Mouse (Mus musculus): ENCODE data around the gene Celf1.

Celf1 gene

DNA sequence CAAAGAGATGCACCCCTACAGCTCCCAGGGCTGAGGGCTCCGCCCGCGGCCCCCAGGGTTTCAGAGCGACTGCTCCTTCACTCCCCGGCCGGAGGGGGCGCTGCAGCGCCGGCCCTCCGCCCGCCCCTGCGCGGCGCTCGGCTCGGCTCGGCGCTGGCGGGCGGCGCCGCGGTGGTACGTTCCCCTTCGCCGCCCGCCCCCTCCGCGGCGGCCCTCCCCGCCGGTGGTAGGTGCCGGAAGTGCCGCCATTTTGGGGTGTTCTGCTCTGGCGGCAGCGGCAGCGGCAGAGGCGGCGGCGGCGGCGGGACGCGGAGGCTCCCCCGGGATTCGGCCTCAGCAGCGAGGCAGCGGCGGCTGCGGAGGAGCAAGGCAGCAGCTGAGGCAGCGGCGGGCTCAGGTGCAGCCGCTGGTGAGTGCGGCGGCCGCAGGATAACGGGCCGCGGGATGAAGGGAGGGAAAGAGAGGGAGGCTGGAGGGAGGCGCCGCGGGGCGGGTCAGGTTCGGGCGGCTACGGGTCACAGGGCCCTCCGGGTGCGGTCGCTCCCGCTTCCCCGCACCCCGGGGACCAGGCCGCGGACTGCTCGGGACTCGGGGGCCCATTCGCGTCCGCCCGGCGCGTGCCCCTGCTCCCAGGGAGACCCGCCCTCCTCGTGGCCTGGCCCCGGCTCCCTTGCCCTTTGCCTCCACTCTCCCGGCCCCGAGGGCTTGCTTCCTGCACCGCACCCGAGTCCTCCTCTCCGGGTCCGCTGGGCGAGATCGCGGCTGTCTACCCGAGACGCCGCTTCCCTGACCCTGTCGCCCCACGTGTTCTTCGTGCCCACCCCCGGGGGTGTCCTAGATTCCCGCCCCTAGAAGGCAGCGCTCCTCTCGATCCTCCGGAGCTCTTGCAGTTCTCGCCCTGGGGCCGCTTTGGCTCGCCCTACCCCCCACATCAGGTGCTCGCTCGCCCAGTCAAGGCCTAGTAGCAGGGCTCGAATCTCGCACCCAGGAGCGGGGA is at the start of gene Celf1:
Celf1 (plus strand) TSS at position 150 of the 997 bp plus-strand sequence.
- CTCF ChIA-PET: interaction anchor here (0.7 to 1.0 kb wide), 3 partner anchors 9 to 114 kb away, joined by 3 read pairs; no protein-coding TSS in a partner anchor

DNA sequence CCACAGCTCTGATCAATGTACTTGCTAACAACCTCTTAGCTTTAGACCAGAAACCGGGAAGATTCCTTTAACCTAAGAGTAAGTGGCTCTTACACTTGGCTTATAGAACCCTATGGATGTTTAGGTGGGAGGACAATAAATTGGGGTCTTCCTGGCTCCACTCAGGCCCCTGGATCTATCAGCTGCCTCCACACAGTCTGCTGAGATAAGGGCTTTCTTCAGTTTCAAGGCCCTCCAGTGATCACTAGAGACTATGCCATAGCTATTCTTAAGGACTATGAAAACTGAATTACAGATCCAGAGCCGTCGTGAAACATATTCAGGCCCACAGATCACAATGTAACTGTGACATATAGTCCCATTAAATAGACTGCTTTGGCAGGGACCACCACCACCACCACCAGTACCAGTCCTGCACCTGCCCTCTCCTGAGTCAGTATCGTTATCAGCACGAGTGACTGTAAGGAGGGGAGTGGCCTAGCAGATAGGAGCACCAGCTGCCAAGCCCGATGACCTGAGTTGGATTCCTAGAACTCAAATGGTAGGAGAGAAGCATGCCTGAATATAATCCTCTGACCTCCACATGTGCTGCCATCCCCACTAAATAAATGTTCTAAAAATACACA is 46.4 kb upstream of the Celf1 start:
- CTCF ChIA-PET: no interaction called here

DNA sequence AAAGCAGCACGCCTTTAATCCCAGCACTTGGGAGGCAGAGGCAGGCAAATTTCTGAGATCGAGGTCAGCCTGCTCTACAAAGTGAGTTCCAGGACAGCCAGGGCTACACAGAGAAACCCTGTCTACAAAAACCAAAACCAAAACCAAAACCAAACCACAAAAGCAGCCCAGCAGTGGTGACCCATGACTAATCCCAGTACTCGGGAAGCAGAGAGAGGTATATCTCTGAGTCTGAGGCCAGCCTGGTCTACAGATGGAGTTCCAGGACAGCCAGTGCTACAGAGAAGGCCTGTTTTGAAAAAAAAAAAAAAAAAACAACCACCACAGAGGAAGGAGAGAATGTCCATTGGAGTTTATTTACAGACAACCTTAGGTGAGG is 45.9 kb upstream of the Celf1 start:
- CTCF ChIA-PET: interaction anchor here (0.6 kb wide), 1 partner anchor 10 kb away, joined by 3 read pairs; the partner anchor contains the start of genes Kbtbd4 and Ndufs3

DNA sequence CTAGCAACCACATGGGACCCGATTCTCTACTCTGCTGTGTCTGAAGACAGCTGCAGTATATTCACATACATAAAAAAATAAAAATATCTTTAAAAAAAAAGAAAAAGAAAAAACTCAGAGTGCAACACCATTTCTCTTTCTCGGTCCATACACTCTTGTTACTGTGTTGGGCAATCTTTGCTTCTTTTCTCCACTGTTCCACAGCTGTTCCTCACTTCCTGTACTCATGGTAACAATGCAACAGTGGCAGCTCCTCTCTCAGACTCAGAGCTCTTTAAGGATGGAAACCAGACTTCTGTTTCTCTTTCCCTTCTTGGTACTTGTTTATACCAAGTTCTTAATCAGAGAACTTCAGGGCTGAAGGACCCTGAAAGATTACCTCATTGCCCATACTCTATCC is 36.8 kb upstream of the Celf1 start:
- CTCF ChIA-PET: interaction anchor here (0.6 kb wide), 1 partner anchor 40 kb away, joined by 4 read pairs; no protein-coding TSS in a partner anchor

DNA sequence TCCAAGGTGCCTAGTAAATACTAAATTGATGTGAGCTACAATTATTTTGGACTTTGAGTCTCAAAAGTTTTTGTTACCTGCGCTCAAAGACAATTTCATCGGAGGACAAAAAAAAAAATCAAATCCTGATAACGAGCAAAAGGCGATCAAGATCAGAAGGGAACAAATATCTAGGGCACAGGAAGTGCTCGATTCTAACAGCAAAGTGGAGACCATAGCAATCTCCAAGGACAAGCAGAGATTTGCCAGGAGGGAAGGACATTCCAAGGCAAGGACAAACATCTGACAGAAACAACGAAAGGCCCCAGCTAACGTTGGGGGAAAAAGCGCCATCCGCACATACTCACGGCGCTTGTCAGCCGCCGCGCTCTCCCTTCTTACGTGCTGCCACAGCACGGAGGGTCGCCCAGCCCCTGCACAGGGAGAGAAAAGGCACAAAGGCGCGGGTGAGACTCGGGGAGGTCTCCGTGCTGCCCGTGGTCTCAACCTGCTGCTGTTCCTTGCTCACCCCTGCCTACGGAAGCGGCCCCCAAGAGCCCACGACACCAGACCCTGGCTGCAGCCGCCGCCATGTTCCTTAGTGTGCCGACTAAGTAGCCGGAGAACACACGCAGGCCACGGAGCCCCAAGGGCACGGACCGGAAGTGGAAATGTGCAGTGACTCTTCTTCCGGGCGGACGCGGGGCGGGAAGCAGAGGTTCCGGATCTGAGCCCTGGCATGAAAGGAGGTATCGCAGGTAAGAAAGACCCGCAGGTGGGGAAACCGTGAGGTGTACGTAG is 35.9 kb upstream of the Celf1 start, which contains the start of the genes Kbtbd4 and Ndufs3:
Kbtbd4 (plus strand) TSS at position 665 of the 780 bp plus-strand sequence.
Ndufs3 (minus strand) TSS at position 752 of the 780 bp plus-strand sequence.
- CTCF ChIA-PET: interaction anchor here (0.6 kb wide), 2 partner anchors 10 to 39 kb away, joined by 3 to 4 read pairs; no protein-coding TSS in a partner anchor

DNA sequence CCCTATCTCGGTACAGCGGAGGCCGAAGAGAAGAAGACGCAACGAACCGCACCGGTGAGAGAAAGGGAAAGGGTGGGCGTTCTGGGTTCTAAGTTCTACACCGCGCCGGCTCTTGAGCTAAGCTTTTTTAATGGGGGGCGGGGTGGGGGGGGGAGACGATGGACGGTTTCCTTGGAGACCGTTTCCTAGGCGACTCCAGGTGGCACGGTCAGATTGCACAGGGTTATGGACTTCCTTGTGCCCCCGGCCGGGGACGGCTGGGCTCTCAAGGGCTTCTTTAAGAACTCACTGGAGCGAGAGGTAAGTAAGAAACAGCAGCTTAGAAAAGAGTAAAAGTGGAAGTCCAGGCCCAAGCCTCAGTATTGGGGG is 35.3 kb upstream of the Celf1 start:
- CTCF ChIA-PET: interaction anchor here (0.6 kb wide), 1 partner anchor 10 kb away, joined by 3 read pairs; no protein-coding TSS in a partner anchor

DNA sequence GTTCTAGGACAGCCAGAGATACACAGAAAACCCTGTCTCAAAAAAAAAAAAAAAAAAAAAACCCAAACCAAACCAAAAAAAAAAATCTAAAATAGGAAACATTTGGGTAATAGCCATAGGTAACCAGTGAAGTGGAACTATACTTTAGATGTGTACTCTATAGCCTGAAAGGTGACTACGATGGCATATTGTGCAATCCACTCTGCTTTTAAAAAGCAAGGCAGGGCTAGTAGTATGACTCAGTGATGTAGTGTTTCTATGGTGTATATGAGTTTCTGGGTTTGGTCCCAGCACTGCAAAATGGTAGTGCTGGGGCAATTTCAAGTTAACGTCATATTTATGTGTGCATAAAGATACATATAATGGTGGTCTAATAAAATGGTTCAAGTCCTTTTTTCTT is 33.5 kb upstream of the Celf1 start:
- CTCF ChIA-PET: no interaction called here

DNA sequence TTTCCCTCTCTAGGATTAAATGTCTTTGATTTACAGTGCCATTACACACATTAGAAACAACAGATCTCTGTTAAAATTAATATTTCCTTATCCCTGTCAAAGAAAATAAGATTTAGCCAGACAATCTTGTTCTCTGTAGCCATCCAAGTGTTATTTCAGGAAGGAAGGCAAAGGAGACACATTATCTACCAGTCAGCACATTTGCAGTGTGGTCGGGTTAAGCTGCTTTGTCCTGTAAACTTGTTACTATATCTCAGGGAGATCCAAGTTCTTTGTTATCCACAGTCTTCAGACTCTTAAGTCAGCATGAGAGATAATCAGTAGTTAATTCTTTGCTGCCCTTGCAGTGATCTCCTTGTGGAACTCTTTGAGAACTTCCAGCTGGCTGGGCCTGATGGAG is 29.3 kb upstream of the Celf1 start:
- CTCF ChIA-PET: interaction anchor here (1.1 kb wide), 1 partner anchor 44 kb away, joined by 4 read pairs; no protein-coding TSS in a partner anchor

DNA sequence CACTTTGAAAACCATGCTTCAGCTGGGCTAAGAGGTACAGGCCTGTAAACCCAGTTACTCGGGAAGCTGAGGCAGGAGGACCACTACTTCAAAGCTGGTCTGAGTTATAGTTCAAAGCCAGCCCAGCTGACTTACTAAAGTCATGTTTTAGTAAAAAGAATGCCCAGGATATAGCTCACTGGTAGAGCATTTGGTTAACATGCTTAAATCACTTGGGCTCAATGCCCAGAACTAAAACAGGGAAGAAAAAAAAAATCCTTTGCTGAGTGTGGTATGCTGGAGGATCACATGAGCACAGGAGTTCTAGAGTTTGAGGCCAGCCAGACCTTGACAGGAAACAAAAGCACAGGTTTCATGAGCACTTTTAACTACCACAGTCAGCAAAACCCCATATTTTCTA is 28.5 kb upstream of the Celf1 start:
- CTCF ChIA-PET: interaction anchor here (0.6 to 1.1 kb wide), 3 partner anchors 45 to 1897 kb away, joined by 3 to 4 read pairs (median 3); no protein-coding TSS in a partner anchor

DNA sequence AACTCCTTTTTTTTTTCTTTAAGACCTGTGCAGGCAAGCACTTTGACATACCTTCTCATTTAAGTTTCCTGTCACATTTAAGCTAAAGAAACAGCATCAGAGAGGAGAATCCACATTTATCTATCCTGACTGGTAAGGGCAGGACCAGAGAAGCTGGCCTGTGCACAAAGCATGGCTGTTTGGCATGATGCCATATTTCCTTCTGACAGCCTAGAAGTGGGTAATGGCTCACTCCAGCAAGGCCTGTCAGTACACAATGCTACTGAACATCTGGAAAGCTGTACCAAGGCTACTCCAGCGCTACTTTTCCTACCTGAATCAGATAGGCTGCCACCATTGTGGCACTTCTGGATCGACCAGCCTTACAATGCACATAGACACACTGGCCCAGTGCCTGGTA is 26.5 kb upstream of the Celf1 start:
- CTCF ChIA-PET: no interaction called here

DNA sequence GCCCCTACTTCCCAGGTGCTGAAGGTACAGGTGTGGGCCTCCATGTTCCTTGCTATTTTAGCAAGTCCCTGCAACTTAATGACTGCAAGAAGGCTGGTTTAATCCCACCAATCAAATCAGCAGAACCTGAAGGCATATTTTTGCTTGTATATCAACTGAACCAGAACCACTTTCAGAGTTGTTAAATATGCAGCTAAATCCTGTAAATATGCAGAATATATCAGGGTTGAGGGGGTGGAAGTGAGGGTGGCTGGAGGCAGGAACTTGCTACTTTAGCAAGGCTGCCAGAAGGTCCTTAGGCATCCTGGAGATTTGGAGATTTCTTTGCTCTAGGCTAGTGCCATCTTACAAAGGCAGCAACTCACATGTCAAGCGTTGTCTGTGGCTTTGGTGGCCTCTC is 24.7 kb upstream of the Celf1 start:
- CTCF ChIA-PET: no interaction called here

DNA sequence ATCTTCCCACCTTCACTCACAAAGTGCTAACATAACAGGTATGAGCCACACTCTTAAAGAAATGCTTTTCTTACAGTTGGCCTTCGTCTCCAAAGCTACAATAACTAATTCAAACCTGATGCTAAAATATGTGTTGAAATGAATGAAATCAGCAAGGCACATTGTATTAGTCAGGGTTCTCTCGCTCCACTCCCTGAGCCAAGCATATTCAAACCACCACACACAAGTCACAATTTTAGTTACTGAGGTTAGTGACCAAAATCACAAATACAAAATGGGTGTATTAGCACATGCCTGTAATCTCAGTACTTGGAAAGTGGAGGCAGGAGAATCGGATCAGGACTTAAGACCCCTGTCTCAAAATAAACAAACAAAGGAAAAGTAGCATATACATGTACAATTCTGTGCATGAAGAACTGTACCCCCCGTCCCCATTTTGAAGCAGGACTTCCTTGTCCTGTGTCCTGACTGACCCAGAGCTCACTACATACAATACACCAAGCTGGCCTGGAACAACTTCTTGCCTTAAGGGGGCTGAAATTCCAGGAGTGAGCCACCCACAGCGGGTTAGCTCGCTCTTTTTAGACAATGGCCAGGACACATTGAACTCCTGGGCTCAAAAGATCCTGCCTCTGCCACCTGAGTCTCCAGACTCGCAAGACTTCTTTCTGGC is 23.5 kb upstream of the Celf1 start:
- CTCF ChIA-PET: interaction anchor here (0.6 kb wide), 1 partner anchor 30 kb away, joined by 8 read pairs; no protein-coding TSS in a partner anchor

DNA sequence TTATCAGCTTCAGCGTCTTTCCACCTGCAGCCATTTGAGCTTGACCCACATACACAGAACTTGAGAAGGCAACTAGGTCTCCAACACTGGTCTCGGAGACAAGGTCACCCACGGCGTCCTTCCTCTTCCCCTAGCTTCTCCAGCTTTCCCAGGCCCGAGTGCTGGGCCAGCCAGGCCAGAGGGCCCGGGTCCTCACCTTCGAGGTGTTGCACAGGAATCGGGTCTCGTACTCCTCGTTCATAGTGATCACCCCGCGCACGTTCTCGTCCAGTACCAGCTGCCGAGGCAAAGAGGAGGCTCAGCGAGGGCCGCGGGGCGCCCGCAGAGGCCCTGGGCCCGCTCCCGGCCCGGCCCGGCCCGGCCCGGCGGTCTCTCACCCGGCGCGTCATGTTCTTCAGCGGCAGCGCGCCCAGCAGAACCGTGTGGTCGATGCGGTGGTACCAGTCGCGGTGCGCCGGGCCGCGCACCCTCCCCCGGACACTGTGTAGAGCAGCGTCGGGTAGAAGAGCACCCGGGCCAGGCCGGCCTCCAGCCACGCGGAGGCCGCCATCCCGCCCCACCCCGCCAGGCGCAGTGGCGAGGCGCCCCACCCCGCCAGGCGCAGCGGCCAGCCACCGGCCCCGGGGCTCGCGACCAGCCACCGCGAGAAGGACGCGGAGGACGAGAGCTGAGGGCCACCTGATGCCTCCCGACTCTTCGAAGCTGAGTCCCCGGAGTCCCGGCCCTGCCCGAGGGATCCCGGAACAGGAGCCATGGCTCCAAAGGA is 22.8 kb upstream of the Celf1 start:
- CTCF ChIA-PET: interaction anchor here (0.6 kb wide), 1 partner anchor 10 kb away, joined by 4 read pairs; no protein-coding TSS in a partner anchor

DNA sequence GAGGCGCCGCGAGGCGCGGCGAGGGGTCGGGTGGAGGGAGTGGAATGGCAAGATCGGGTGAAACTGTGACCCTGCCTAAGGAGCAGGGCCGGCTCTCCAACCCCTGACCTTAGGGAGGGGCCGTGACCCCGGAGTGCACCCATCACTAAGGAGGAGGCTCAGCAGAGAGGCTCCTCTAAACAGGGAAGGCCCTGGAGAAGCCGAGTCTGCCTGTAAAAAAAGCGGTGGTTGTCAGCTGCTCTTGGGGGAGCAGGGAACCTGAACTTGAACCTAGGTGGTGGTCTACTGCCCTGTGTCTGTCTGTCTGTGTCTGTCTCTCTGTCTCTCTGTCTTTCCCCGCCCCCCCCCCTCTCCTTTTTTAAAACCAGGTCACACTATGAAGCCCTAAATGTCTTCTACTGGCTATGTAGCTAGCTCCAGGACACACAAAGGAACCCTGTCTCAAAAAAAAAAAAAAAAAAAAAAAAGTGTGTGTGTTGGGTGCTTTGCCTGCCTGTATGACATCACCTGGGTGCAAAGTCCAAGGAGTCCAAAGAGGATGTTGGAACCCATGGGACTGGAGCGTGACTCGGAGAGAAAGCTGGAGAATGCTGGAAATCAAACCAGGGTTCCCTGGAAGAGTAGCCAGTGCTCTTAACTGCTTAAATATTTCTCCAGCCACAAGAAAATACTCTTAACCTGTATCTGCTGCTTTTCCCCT is 22.0 kb upstream of the Celf1 start:
- CTCF ChIA-PET: interaction anchor here (0.6 kb wide), 1 partner anchor 11 kb away, joined by 4 read pairs; no protein-coding TSS in a partner anchor

DNA sequence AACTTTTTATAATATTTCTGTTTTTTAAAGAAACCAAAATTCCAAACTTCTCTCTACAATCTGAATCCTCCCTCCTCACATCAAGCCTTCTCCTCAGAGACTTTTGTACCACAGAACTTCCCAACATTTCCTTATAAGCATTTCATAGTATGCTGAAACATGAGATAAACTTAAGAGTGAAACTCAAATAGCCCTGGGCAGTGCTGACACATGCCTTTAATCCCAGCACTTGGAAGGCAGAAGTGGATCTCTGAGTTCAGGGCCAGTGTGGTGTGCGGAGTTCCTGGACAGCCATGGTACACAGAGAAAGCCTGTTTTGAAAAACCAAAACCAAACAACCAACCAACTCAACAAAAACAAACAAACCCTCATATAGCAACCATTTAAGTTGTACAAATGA is 19.0 kb upstream of the Celf1 start:
- CTCF ChIA-PET: no interaction called here

DNA sequence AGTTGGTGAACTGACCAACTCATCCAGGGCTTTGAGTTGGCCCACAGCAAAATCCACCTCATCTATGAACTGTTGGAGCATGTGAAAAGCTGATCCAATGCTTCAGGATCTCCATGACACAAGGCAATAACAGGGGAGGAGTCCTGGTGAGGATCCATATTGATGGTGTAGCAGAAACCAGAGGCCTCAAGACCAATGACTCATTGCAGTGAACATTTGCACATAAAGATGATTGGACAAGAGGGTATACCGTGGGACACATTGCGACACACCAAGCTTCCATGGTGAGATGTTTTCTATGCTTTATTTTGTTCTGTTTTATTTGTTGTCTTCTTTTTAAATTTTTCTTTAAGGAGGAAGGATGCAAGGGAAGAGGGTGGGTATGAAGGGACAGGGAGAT is 17.5 kb upstream of the Celf1 start:
- CTCF ChIA-PET: interaction anchor here (0.7 kb wide), 1 partner anchor 535 kb away, joined by 3 read pairs; the partner anchor contains the start of gene Lrp4

DNA sequence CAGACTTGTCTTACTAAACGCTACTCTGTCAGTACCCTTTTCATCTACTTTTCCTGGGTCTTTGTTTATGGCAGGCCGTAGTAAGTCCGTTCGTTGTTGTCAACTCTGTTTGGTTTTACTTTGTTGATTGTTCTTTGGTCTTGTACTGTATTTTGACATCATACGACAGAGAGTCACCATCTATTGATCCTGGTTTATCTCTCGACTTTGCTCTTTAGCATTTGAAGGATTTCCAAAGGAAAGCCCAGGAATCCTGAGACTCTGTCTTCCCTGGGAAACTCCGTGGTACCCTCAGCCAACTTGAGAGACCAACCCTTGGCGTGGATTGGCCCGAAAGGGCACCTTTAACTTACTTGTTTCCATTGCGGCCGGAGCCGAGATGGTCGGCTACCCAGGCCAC is 11.6 kb upstream of the Celf1 start:
- CTCF ChIA-PET: no interaction called here

DNA sequence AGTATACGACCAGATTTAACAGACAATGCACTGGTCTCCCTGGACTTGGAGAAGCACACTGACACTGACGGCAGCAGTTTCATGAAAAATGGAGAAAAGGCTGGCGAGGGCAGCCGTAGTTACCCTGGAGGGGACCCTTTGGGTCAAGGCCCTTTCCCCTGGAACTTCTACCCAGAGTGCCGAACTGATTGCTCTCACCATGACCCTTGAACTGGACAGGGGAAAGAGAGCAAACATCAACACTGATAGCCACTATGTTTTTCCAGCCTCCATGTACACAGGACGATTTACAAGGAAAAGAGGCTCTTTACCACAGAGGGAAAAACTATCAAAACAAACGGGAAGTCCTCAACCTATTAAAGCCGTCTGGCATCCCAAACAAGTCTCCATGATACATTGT is 8.4 kb upstream of the Celf1 start:
- CTCF ChIA-PET: no interaction called here

DNA sequence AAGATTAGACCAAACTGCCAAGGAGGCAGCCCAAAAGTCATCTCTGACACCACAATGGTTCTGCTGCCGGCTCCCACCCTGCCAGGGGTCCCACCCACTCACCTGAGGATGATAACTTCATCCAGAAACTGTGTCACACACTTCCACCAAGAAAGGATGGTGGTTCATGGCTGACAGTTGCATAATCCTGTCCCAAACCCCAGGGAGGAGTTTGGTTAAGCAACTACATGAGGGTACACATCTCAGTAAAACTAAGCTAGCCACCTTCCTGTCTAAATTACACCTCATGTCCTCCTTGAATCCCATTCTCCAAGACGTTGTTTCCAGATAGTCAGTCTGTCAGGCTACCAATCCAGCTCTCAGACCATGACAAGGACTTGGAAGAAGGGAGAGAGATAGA is 7.9 kb upstream of the Celf1 start:
- CTCF ChIA-PET: no interaction called here

Measured in spleen, embryonic (tissue).